Mouse (Mus musculus) CD4-positive, CD25-positive, alpha-beta regulatory T cell, adult 4 months (primary cell): ENCODE data around the gene Idnk. TPM values are rescaled to one million over a fixed set of nuclear protein-coding genes. Genes with fewer than 3 reads are reported as not detected.
"Not testable (repeated sequence)": the region's sequence is repeated elsewhere in the genome, so short reads cannot be mapped to it uniquely, and the experiment has no call there.

Experiments
- ATAC-seq: one replicate; pipeline ENCODE4 v1.8.0; 2017
- polyA plus RNA-seq, 2 experiments: library from polyadenylated mRNA; unstranded; fragments of 100-300 nt; shearing (Covaris generic); gene quantifications; one replicate each; pipeline ENCODE4 v1.2.1; 2017

Idnk gene
- 100 to 1,000 TPM; 260 to 314 TPM for polyA plus RNA-seq

- peak; percentile 72 for ATAC-seq
Observed at GRCm38 (mm10) chr13:58157447-58158098, at the start of gene Idnk. Gene Idnk, plus strand, starts transcription at chr13:58157649.

- ATAC-seq, result no peak
Observed at GRCm38 (mm10) chr13:58111306-58111705, 46.1 kb upstream of the Idnk start.

- no peak for ATAC-seq
Observed at GRCm38 (mm10) chr13:58112191-58112590, 45.3 kb upstream of the Idnk start.

- no peak for ATAC-seq
Observed at GRCm38 (mm10) chr13:58112601-58113041, 44.8 kb upstream of the Idnk start.

GRCm38 (mm10) chr13:58113061-58113900, 44.2 kb upstream of the Idnk start, which contains the start of gene Klhl3:
Gene Klhl3, minus strand, starts transcription at chr13:58113592.
- ATAC-seq, result peak; percentile 80

GRCm38 (mm10) chr13:58115227-58115626, 42.2 kb upstream of the Idnk start:
- no peak for ATAC-seq

- no peak for ATAC-seq
Observed at GRCm38 (mm10) chr13:58116801-58117200, 40.6 kb upstream of the Idnk start.

- peak; percentile 48 for ATAC-seq
Observed at GRCm38 (mm10) chr13:58117318-58118017, 40.0 kb upstream of the Idnk start.

- no peak for ATAC-seq
Observed at GRCm38 (mm10) chr13:58122786-58123297, 34.6 kb upstream of the Idnk start.

- ATAC-seq, result no peak
Observed at GRCm38 (mm10) chr13:58123381-58123780, 34.1 kb upstream of the Idnk start.

GRCm38 (mm10) chr13:58124278-58124677, 33.2 kb upstream of the Idnk start:
- no peak for ATAC-seq

- ATAC-seq, result no peak
Observed at GRCm38 (mm10) chr13:58124989-58125388, 32.5 kb upstream of the Idnk start.

GRCm38 (mm10) chr13:58126126-58126525, 31.3 kb upstream of the Idnk start:
- peak; percentile 21 for ATAC-seq

GRCm38 (mm10) chr13:58126862-58127765, 30.3 kb upstream of the Idnk start:
- ATAC-seq, result no peak

- peak; percentile 9 for ATAC-seq
Observed at GRCm38 (mm10) chr13:58127766-58128361, 29.6 kb upstream of the Idnk start.

GRCm38 (mm10) chr13:58128396-58128767, 29.1 kb upstream of the Idnk start, which contains the start of gene Hnrnpa0:
Gene Hnrnpa0, minus strand, starts transcription at chr13:58128556.
- peak; percentile 74 for ATAC-seq

- peak; percentile 78 for ATAC-seq
Observed at GRCm38 (mm10) chr13:58128768-58129671, 28.4 kb upstream of the Idnk start.

GRCm38 (mm10) chr13:58129687-58130246, 27.7 kb upstream of the Idnk start:
- no peak for ATAC-seq

GRCm38 (mm10) chr13:58131692-58132091, 25.8 kb upstream of the Idnk start:
- ATAC-seq, result no peak

- ATAC-seq, result not testable (repeated sequence)
Observed at GRCm38 (mm10) chr13:58146603-58147002, 10.8 kb upstream of the Idnk start.
